ENCODE assay signal across 9 mouse cellular contexts in the genomic region with DNA sequence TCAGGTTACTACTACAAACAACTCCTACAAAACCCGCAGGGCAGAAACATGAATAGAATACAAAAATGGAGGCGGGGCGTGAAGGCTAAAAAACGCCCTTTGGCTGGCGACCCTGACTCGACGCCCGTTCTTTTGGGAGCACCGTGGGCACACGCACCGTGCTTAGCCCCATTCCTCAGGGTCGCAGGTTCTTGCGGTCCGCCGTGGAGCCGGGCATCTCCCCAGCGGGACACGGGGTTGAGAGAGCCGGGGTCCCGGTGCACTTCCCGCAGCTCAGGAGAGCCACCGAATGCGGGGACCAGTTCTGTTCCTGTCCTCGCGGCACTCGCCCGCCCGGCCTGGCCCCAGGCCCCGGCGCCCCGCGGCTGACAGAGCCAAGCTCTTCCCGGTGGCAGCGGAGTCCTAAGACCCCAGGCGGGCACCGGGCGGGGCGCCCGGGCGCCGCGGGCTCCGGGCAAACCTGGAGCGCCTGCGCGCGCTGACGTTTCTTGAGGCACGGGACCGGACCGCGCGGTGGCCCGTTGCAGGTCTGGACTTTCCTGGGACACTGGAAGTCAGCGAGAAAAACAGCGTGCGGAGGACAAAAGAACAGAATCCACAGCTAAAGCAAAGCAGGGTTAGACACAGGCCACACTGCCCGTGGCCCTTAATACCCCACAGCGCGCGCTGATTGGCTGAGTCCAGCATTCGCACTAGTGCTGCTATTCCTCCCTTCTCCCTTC. TPM values are rescaled to one million over a fixed set of nuclear protein-coding genes. Genes with fewer than 3 reads are reported as not detected.
DNase-seq lines count a peak whose midpoint lies in the region; ATAC-seq and TF ChIP-seq lines count a peak whose summit lies in the region.
"Had no signal": no experiment of that assay in that cellular context is flagged by ENCODE, and none has a peak within 500 bp of the region (broad histone marks: within the 10 kb centered on the region; RNA-seq: fewer than 3 reads in every experiment).

No protein-coding gene starts in this region.

- H3K9ac ChIP-seq in CH12.LX (ENCODE audit: insufficient read depth, low read depth), result peak overlapping the region; percentile 69
- H3K9ac ChIP-seq in heart, adult 2 months (ENCODE audit: low read depth, low read length), result peak overlapping the region; percentile 97
- H3K9ac ChIP-seq in intestine, postnatal 0 days (ENCODE audit: low read depth, low read length), result peak overlapping the region; percentile 78
- peak overlapping the region; percentile 88 for H3K9ac ChIP-seq in liver, adult 2 months (ENCODE audit: low read depth, low read length)
- H3K9ac ChIP-seq in midbrain, postnatal 0 days (replicated peaks; ENCODE audit: low read length, poor library complexity, severe bottlenecking), result peak overlapping the region; percentile 75

- TF ChIP-seq POLR2A in CH12.LX (IDR thresholded peaks at IDR 0.05; ENCODE audit: low read depth, low read length), result peak; percentile 44; the same call in 1 of the 2 replicates
- peak; percentile 44; the same call in 1 of the 2 replicates for TF ChIP-seq POLR2A in heart, adult 2 months (IDR thresholded peaks at IDR 0.05; ENCODE audit: insufficient read depth, low read depth, low read length)
- TF ChIP-seq POLR2A in liver, adult 2 months (IDR thresholded peaks at IDR 0.05; ENCODE audit: extremely low read depth, insufficient read depth, low read length), result 0 out of 2 replicates have a peak, but pooled peaks have one; percentile 13

- ATAC-seq in intestine, postnatal 0 days, result no peak
- peak; percentile 39 for ATAC-seq in midbrain, postnatal 0 days (ENCODE audit: low FRiP score)
- ATAC-seq in activated CD4-positive, CD25-positive, alpha-beta regulatory T cell, adult 4 months, result no peak

- 1% methylated on average over 62 of the region's 62 CpGs for WGBS in heart, adult 2 months
- under 1% methylated on average over 62 of the region's 62 CpGs for WGBS in intestine, postnatal 0 days
- WGBS in liver, adult 2 months, result 1% methylated on average over 62 of the region's 62 CpGs
- whole genome bisulfite sequencing in midbrain, postnatal 0 days, result under 1% methylated on average over 60 of the region's 62 CpGs

- TF ChIP-seq RAD21 in CH12.LX (IDR thresholded peaks at IDR 0.05; ENCODE audit: low read depth, low read length), result no peak

- intact Hi-C loops in heart, adult 2 months (cut with DNase I), result loop anchor here (10.0 kb wide), 1 partner anchor 540 kb away; no protein-coding TSS in a partner anchor

- no peak for TF ChIP-seq EP300 in CH12.LX (IDR thresholded peaks at IDR 0.05; ENCODE audit: low read length)
- no peak for TF ChIP-seq EP300 in heart, adult 2 months (IDR thresholded peaks at IDR 0.05; ENCODE audit: insufficient read depth, low read depth, low read length)

- H3K4me1 ChIP-seq in CH12.LX (ENCODE audit: control insufficient read depth in 1 of 2, insufficient read depth in 2 of 2), result peaks cover 5 to 14% of the 10 kb centered on the region in 2 experiments
- peaks cover 3% of the 10 kb centered on the region for H3K4me1 ChIP-seq in heart, adult 2 months (ENCODE audit: control insufficient read depth, insufficient read depth, low read length)
- H3K4me1 ChIP-seq in intestine, postnatal 0 days (replicated peaks; ENCODE audit: control insufficient read depth, insufficient read depth, low read length), result no peaks in the 10 kb centered on the region
- peaks cover 10% of the 10 kb centered on the region for H3K4me1 ChIP-seq in liver, adult 2 months (ENCODE audit: control insufficient read depth, insufficient read depth, low read length)
- H3K4me1 ChIP-seq in midbrain, postnatal 0 days (ENCODE audit: insufficient read depth, low read length), result no peaks in the 10 kb centered on the region

- no peaks in the 10 kb centered on the region for H3K27me3 ChIP-seq in CH12.LX (replicated peaks)
- no peaks in the 10 kb centered on the region for H3K27me3 ChIP-seq in heart, adult 2 months (ENCODE audit: control insufficient read depth, insufficient read depth, low read length)
- H3K27me3 ChIP-seq in intestine, postnatal 0 days (replicated peaks; ENCODE audit: control insufficient read depth, insufficient read depth, low read length), result no peaks in the 10 kb centered on the region
- no peaks in the 10 kb centered on the region for H3K27me3 ChIP-seq in liver, adult 2 months (ENCODE audit: control insufficient read depth, insufficient read depth, low read length)
- H3K27me3 ChIP-seq in midbrain, postnatal 0 days (ENCODE audit: insufficient read depth, low read length), result no peaks in the 10 kb centered on the region

- H3K36me3 ChIP-seq in CH12.LX (replicated peaks in 1 of 2; ENCODE audit: control insufficient read depth in 1 of 2, insufficient read depth in 1 of 2, low read length in 1 of 2), result no peaks in the 10 kb centered on the region
- no peaks in the 10 kb centered on the region for H3K36me3 ChIP-seq in heart, adult 2 months (ENCODE audit: control insufficient read depth, insufficient read depth, low read length)
- no peaks in the 10 kb centered on the region for H3K36me3 ChIP-seq in intestine, postnatal 0 days (ENCODE audit: control insufficient read depth, insufficient read depth)
- no peaks in the 10 kb centered on the region for H3K36me3 ChIP-seq in liver, adult 2 months (ENCODE audit: control insufficient read depth, insufficient read depth, low read length)
- no peaks in the 10 kb centered on the region for H3K36me3 ChIP-seq in midbrain, postnatal 0 days (ENCODE audit: insufficient read depth, low read length)

- H3K9me3 ChIP-seq in CH12.LX (replicated peaks; ENCODE audit: low read length), result no peaks in the 10 kb centered on the region
- no peaks in the 10 kb centered on the region for H3K9me3 ChIP-seq in intestine, postnatal 0 days (ENCODE audit: control insufficient read depth)
- no peaks in the 10 kb centered on the region for H3K9me3 ChIP-seq in midbrain, postnatal 0 days (ENCODE audit: low read length)

- in situ Hi-C loops in CH12.LX (cut with MboI; ENCODE audit: low pct_ligation_motif_present, low pct_unique_long_range_greater_than_20kb, low sequenced_read_pairs), result loop anchor here (10.0 to 25.0 kb wide), 3 partner anchors 217 to 550 kb away; a partner anchor contains a TSS

- no peak for TF ChIP-seq CTCF in CH12.LX (conservative IDR thresholded peaks at IDR 0.05 in 1 of 2, IDR thresholded peaks at IDR 0.05 in 1 of 2; ENCODE audit: low read depth in 2 of 2, low read length in 2 of 2)
- no peak for TF ChIP-seq CTCF in heart, adult 2 months (IDR thresholded peaks at IDR 0.05)
- no peak for TF ChIP-seq CTCF in intestine, postnatal 0 days (IDR thresholded peaks at IDR 0.05; ENCODE audit: low read depth)
- no peak for TF ChIP-seq CTCF in liver, adult 2 months (IDR thresholded peaks at IDR 0.05; ENCODE audit: low read depth, low read length)
- no peak for TF ChIP-seq CTCF in midbrain, postnatal 0 days (IDR thresholded peaks at IDR 0.05)

- no peaks in the 10 kb centered on the region for H3K79me2 ChIP-seq in CH12.LX (replicated peaks; ENCODE audit: control insufficient read depth, extremely low read depth, insufficient read depth, poor library complexity, severe bottlenecking)
- H3K79me2 ChIP-seq in heart, adult 2 months (replicated peaks; ENCODE audit: control insufficient read depth, insufficient read depth, low read length), result no peaks in the 10 kb centered on the region
- H3K79me2 ChIP-seq in liver, adult 2 months (ENCODE audit: control insufficient read depth, insufficient read depth, low read length), result no peaks in the 10 kb centered on the region

- dilution Hi-C loops in CH12.LX (cut with MboI; ENCODE audit: extremely low pct_ligation_motif_present, extremely low pct_unique_long_range_greater_than_20kb, low sequenced_read_pairs), result no loop called here

- no peak overlapping the region for H3K27ac ChIP-seq in CH12.LX (ENCODE audit: insufficient read depth, low read depth)
- H3K27ac ChIP-seq in heart, adult 2 months, result peak overlapping the region; percentile 64
- peak overlapping the region; percentile 86; the same call in 1 of the 2 replicates for H3K27ac ChIP-seq in intestine, postnatal 0 days (ENCODE audit: low read depth, low read length)
- H3K27ac ChIP-seq in liver, adult 2 months (replicated peaks; ENCODE audit: insufficient read depth, low read depth, low read length), result peak overlapping the region; percentile 3; the same call in 1 of the 2 replicates
- H3K27ac ChIP-seq in midbrain, postnatal 0 days (ENCODE audit: low read depth, low read length), result peak overlapping the region; percentile 19; the same call in 1 of the 2 replicates

- H3K4me2 ChIP-seq in CH12.LX (ENCODE audit: insufficient read depth, low read depth, poor library complexity, severe bottlenecking), result peak overlapping the region; percentile 37
- H3K4me2 ChIP-seq in intestine, postnatal 0 days (replicated peaks; ENCODE audit: low read depth), result peak overlapping the region; percentile 94
- peak overlapping the region; percentile 71 for H3K4me2 ChIP-seq in midbrain, postnatal 0 days (ENCODE audit: low read depth, low read length, poor library complexity, severe bottlenecking)

- DNase-seq in CH12.LX (ENCODE audit: extremely low read depth), result no peak
- DNase-seq in adrenal gland, adult 18-20 months (ENCODE audit: low spot score in 2 of 2), result peak; percentile 37 to 48
- peak; percentile 65 for DNase-seq in embryo, embryonic 9.5 days (ENCODE audit: extremely low spot score)
- peak; percentile 67 to 72 for DNase-seq in heart, adult 2 months
- DNase-seq in liver, adult 2 months (ENCODE audit: extremely low read depth, low read depth, low spot score), result peak; percentile 43
- peak; percentile 36 for DNase-seq in midbrain, postnatal 0 days (ENCODE audit: low spot score)

- peak overlapping the region; percentile 58 to 75 (median 60) for H3K4me3 ChIP-seq in CH12.LX (replicated peaks in 1 of 3; ENCODE audit: low read depth in 2 of 3, low read length in 2 of 3, poor library complexity in 1 of 3)
- peak overlapping the region; percentile 87 for H3K4me3 ChIP-seq in heart, adult 2 months
- H3K4me3 ChIP-seq in intestine, postnatal 0 days (ENCODE audit: low read depth, low read length), result peak overlapping the region; percentile 76
- peak overlapping the region; percentile 66 for H3K4me3 ChIP-seq in liver, adult 2 months (ENCODE audit: insufficient read depth, low read depth, low read length)
- H3K4me3 ChIP-seq in midbrain, postnatal 0 days (ENCODE audit: low read depth, low read length), result peak overlapping the region; percentile 70

RNA-seq across cellular contexts. Expression of a gene that starts 4.5 kb away (rescaled TPM):
- total RNA-seq in CH12.LX (2012; rRNA removed) (0.13 and 0.17 TPM in 2 replicates), CH12.LX (2014; rRNA removed) (not detected in 2 replicates)
- polyA plus RNA-seq in CH12.LX (2012; ENCODE audit: insufficient read length, low read depth), result 0.16 TPM in 1 of 2 replicates, not detected in the other
- total RNA-seq in adrenal gland, adult 18-20 months (2021), result not detected
- total RNA-seq in heart, adult 2 months (2021), result not detected
- polyA plus RNA-seq in heart, adult 2 months (2012; rRNA removed), result not detected in 2 replicates
- 0.12 TPM in 2 replicates for polyA plus RNA-seq in intestine, postnatal 0 days (2015; fragmentation: Nextera tagmentation; extraction: Ambion mirVana)
- total RNA-seq in liver, adult 2 months (2014; rRNA removed), result 0.07 TPM in 1 of 2 replicates, not detected in the other
- polyA plus RNA-seq in liver, adult 2 months (2012; rRNA removed), result 0.04 TPM in 1 of 2 replicates, not detected in the other
- total RNA-seq in midbrain, postnatal 0 days (2014; rRNA removed), result 0.16 and 0.52 TPM in 2 replicates
- polyA plus RNA-seq in midbrain, postnatal 0 days (2015; fragmentation: Nextera tagmentation; extraction: Ambion mirVana), result 0.42 and 0.79 TPM in 2 replicates
- under 1 TPM in 1 of 2 experiments, not detected in 1; 0.24 TPM for polyA plus RNA-seq in activated CD4-positive, CD25-positive, alpha-beta regulatory T cell, adult 4 months (2017; shearing (Covaris generic))

RNA-seq across cellular contexts. Expression of a gene that starts 6.6 kb away (rescaled TPM):
- total RNA-seq in CH12.LX (2012; rRNA removed), result 11.8 and 15.5 TPM in 2 replicates
- 31.1 and 31.6 TPM in 2 replicates for total RNA-seq in CH12.LX (2014; rRNA removed)
- 11.7 and 11.9 TPM in 2 replicates for polyA plus RNA-seq in CH12.LX (2012; ENCODE audit: insufficient read length, low read depth)
- 10 to 100 TPM; 17.3 to 23.3 TPM for total RNA-seq in adrenal gland, adult 18-20 months (2021)
- total RNA-seq in heart, adult 2 months (2021), result 10 to 100 TPM; 13.2 to 13.4 TPM
- 7.3 and 10.0 TPM in 2 replicates for polyA plus RNA-seq in heart, adult 2 months (2012; rRNA removed)
- 10.3 and 11.4 TPM in 2 replicates for polyA plus RNA-seq in intestine, postnatal 0 days (2015; fragmentation: Nextera tagmentation; extraction: Ambion mirVana)
- total RNA-seq in liver, adult 2 months (2014; rRNA removed), result 8.8 and 10.5 TPM in 2 replicates
- 3.3 and 5.1 TPM in 2 replicates for polyA plus RNA-seq in liver, adult 2 months (2012; rRNA removed)
- total RNA-seq in midbrain, postnatal 0 days (2014; rRNA removed), result 17.2 and 23.8 TPM in 2 replicates
- 17.1 and 19.0 TPM in 2 replicates for polyA plus RNA-seq in midbrain, postnatal 0 days (2015; fragmentation: Nextera tagmentation; extraction: Ambion mirVana)
- polyA plus RNA-seq in activated CD4-positive, CD25-positive, alpha-beta regulatory T cell, adult 4 months (2017; shearing (Covaris generic)), result 10 to 100 TPM; 26.4 to 28.0 TPM

RNA-seq across cellular contexts. Expression of a gene that starts 47.5 kb away (rescaled TPM):
- total RNA-seq in CH12.LX (2012; rRNA removed), result not detected in 2 replicates
- total RNA-seq in CH12.LX (2014; rRNA removed), result not detected in 2 replicates
- polyA plus RNA-seq in CH12.LX (2012; ENCODE audit: insufficient read length, low read depth), result 0.12 TPM in 1 of 2 replicates, not detected in the other
- total RNA-seq in adrenal gland, adult 18-20 months (2021), result 10 to 100 TPM in 1 of 2 experiments, 1 to 10 TPM in 1; 4.7 to 10.2 TPM
- total RNA-seq in heart, adult 2 months (2021), result 10 to 100 TPM; 12.5 to 18.6 TPM
- polyA plus RNA-seq in heart, adult 2 months (2012; rRNA removed), result 5.2 and 11.9 TPM in 2 replicates
- 7.7 and 9.4 TPM in 2 replicates for polyA plus RNA-seq in intestine, postnatal 0 days (2015; fragmentation: Nextera tagmentation; extraction: Ambion mirVana)
- total RNA-seq in liver, adult 2 months (2014; rRNA removed), result 1.4 and 3.0 TPM in 2 replicates
- polyA plus RNA-seq in liver, adult 2 months (2012; rRNA removed), result 0.26 and 0.39 TPM in 2 replicates
- total RNA-seq in midbrain, postnatal 0 days (2014; rRNA removed), result 4.7 and 5.1 TPM in 2 replicates
- polyA plus RNA-seq in midbrain, postnatal 0 days (2015; fragmentation: Nextera tagmentation; extraction: Ambion mirVana), result 2.0 and 2.6 TPM in 2 replicates
- polyA plus RNA-seq in activated CD4-positive, CD25-positive, alpha-beta regulatory T cell, adult 4 months (2017; shearing (Covaris generic)), result not detected

RNA-seq across cellular contexts. Expression of a gene that starts 49.0 kb away (rescaled TPM):
- not detected in 2 replicates for total RNA-seq in CH12.LX (2012; rRNA removed)
- total RNA-seq in CH12.LX (2014; rRNA removed), result not detected in 2 replicates
- polyA plus RNA-seq in CH12.LX (2012; ENCODE audit: insufficient read length, low read depth), result not detected in 2 replicates
- not detected for total RNA-seq in adrenal gland, adult 18-20 months (2021)
- total RNA-seq in heart, adult 2 months (2021), result not detected
- not detected in 2 replicates for polyA plus RNA-seq in heart, adult 2 months (2012; rRNA removed)
- not detected in 2 replicates for polyA plus RNA-seq in intestine, postnatal 0 days (2015; fragmentation: Nextera tagmentation; extraction: Ambion mirVana)
- total RNA-seq in liver, adult 2 months (2014; rRNA removed), result not detected in 2 replicates
- not detected in 2 replicates for polyA plus RNA-seq in liver, adult 2 months (2012; rRNA removed)
- not detected in 2 replicates for total RNA-seq in midbrain, postnatal 0 days (2014; rRNA removed)
- 0.09 TPM in 1 of 2 replicates, not detected in the other for polyA plus RNA-seq in midbrain, postnatal 0 days (2015; fragmentation: Nextera tagmentation; extraction: Ambion mirVana)
- polyA plus RNA-seq in activated CD4-positive, CD25-positive, alpha-beta regulatory T cell, adult 4 months (2017; shearing (Covaris generic)), result not detected
- polyA plus RNA-seq: large intestine, adult 2 months had no signal

RNA-seq across cellular contexts. Expression of a gene that starts 52.4 kb away (rescaled TPM):
- total RNA-seq in CH12.LX (2012; rRNA removed), result not detected in 2 replicates
- total RNA-seq in CH12.LX (2014; rRNA removed), result not detected in 2 replicates
- not detected in 2 replicates for polyA plus RNA-seq in CH12.LX (2012; ENCODE audit: insufficient read length, low read depth)
- total RNA-seq in adrenal gland, adult 18-20 months (2021), result not detected
- not detected for total RNA-seq in heart, adult 2 months (2021)
- polyA plus RNA-seq in heart, adult 2 months (2012; rRNA removed), result 0.06 TPM in 1 of 2 replicates, not detected in the other
- 0.16 and 0.18 TPM in 2 replicates for polyA plus RNA-seq in intestine, postnatal 0 days (2015; fragmentation: Nextera tagmentation; extraction: Ambion mirVana)
- 0.09 TPM in 1 of 2 replicates, not detected in the other for total RNA-seq in liver, adult 2 months (2014; rRNA removed)
- polyA plus RNA-seq in liver, adult 2 months (2012; rRNA removed), result not detected in 2 replicates
- 1.5 and 2.0 TPM in 2 replicates for total RNA-seq in midbrain, postnatal 0 days (2014; rRNA removed)
- polyA plus RNA-seq in midbrain, postnatal 0 days (2015; fragmentation: Nextera tagmentation; extraction: Ambion mirVana), result 0.67 and 1.1 TPM in 2 replicates
- polyA plus RNA-seq in activated CD4-positive, CD25-positive, alpha-beta regulatory T cell, adult 4 months (2017; shearing (Covaris generic)), result under 1 TPM in 1 of 2 experiments, not detected in 1; 0.24 TPM
- polyA plus RNA-seq: large intestine, adult 2 months had no signal

Comparison
In these comparisons a context has a peak if more than half of its experiments do, and no peak if none do; other contexts are left out.
1. H3K4me2 ChIP-seq: peak in every context shown above with its lines; median percentile 94 in intestine, postnatal 0 days; 71 in midbrain, postnatal 0 days; 37 in CH12.LX.